Mouse (Mus musculus): ENCODE results near the gene Map3k6.

Map3k6 gene

DNA sequence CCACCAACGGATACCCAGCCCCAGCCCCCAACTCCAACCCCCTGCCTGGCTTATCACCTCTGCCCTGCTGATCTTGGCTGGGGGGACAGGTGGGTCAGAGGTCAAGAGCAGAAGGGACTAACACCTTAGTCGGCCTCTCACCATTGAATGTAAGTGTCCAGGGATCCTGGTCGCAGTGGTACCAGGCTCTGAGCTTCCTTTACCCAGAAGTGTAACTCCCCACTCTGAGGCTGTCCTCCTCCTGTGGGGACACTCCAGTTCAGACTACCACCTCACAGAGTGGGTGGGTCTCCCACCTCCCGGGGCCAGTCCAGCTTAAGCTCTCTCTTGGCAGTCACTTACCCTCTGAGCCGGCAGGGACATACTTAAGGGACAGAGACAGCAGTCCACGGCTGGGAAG lies 14.8 kb downstream of the Map3k6 start:
- no peak for DNase-seq

DNA sequence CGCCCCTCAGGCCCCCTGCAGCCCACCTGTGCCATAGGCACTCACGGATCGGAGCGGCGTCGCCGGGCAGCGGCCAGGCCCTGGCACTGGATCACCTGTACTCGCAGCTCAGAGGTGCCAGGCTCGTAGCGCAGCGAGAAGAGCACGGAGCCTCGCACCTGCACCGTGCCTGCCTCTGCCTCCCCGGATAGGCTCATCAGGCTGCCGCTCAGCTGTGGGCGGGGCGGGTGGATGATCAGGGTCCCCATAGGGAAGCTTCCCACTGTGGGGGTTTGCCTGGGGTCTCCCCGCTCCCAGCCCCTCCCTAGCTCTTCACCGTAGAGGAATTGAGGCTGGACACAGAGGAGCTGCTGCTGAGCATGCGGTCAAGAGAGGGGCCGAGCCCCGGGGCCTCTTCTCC lies 16.2 kb downstream of the Map3k6 start:
- DNase-seq, result no peak

GRCm38 (mm10) chr4:133257230-133257629 lies 16.6 kb downstream of the Map3k6 start:
- no peak for DNase-seq

DNA sequence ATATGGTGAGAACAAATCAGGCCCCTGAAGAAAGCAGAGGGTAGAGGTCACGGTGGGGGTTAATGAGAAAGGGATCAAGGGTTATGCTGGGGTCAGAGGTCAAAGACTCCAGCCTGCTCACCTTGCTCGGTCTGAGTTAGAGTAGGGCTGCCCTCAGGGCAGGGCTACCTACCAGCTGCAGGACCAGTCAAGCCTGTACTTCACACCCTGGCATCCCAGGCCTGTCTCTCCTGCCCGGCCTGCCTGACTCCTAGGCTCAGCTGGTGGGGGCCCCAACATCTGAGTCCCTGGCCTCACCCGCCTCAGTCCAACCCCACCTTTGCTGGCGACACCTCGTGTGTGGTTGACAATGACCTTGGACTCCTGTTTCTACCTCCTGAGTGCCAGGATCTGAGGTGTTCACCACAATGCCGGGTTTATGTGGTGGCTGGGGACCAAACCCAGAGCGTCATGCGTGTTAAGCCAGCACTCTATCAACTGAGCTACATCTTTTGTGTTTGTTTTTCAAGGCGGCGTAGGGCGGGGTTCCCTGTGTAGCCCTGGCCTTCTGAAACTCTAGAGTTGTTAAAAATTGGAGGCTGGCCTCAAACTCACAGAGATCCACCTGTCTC lies 17.3 kb downstream of the Map3k6 start:
- DNase-seq, result no peak

GRCm38 (mm10) chr4:133261641-133262374 lies 21.2 kb downstream of the Map3k6 start:
- peak; percentile 75 for DNase-seq

DNA sequence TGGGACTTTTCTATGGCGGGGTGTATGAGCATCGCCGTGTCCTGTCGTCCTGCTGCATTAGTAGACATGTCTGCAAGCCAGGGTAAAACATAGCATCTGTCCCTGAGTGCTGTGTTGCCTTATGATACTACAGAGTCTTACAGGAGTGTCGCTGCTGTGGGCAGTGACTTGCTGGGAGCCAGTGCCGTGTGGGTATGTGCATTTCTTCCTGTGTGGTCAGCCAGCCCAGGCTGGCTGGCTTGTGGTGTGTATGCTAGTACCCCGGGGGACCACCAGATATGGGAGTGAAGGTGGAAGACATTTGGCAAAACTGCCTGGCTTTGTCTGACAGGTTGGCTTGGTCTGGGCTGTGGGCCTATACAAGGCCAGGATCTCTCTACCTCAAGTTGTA lies 21.8 kb downstream of the Map3k6 start:
- no peak for DNase-seq

DNA sequence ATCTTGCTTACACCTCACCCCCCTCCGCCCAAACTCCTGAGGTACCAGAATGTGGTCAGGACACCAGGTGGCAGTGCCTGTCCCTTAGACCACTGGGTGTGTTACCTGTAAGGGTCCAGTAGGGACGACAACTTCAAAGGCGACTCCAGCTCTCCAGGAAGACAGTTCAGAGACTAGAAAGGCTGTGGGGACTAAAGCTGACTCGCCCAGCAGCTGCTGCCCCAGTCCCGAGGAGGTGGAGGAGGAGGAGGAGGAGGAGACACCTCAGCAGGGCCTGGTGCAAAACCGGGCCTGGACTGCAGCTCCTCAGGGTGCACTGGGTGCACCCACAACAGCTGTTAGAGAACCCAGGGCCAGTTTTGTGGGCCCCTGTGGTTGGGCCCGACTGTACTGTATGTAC lies 22.3 kb downstream of the Map3k6 start, which contains the start of gene Sytl1:
Gene Sytl1, minus strand, starts transcription at position 232 of the 400 bp plus-strand sequence.
- peak; percentile 67 for DNase-seq

- no peak for DNase-seq
Measured at GRCm38 (mm10) chr4:133263756-133264155, 23.1 kb downstream of the Map3k6 start.

GRCm38 (mm10) chr4:133264559-133264958 lies 23.9 kb downstream of the Map3k6 start:
- no peak for DNase-seq

- DNase-seq, result no peak
Measured at GRCm38 (mm10) chr4:133265297-133265696, 24.7 kb downstream of the Map3k6 start.

GRCm38 (mm10) chr4:133265759-133266158 lies 25.1 kb downstream of the Map3k6 start:
- DNase-seq, result no peak

- DNase-seq, result no peak
Measured at GRCm38 (mm10) chr4:133266248-133266880, 25.7 kb downstream of the Map3k6 start.

- no peak for DNase-seq
Measured at GRCm38 (mm10) chr4:133268931-133269330, 28.3 kb downstream of the Map3k6 start.

- DNase-seq, result no peak
Measured at GRCm38 (mm10) chr4:133269596-133269995, 29.0 kb downstream of the Map3k6 start.

DNA sequence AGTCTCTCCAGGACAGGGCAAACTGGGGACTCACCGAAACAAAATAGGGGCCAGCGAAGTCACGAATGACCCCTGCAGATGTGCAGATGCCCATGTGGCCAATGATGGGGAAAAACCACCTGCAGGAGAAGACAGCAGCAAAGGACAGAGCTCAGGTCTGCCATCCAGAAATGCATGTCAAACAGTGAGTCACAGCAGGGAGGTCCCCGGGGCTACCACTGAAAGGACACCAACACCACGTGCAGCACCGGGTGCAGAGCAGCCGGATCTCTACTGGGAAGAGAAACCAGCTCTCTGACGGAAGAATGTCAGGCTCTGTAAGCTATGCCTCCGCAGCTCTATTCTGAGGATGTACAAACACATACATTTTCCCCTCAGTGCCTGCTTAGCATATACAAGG lies 30.3 kb downstream of the Map3k6 start:
- no peak for DNase-seq

- DNase-seq, result peak; percentile 95
Measured at GRCm38 (mm10) chr4:133277104-133278026, 36.7 kb downstream of the Map3k6 start, which contains the start of gene Tmem222. Gene Tmem222, minus strand, starts transcription at chr4:133277792.

DNA sequence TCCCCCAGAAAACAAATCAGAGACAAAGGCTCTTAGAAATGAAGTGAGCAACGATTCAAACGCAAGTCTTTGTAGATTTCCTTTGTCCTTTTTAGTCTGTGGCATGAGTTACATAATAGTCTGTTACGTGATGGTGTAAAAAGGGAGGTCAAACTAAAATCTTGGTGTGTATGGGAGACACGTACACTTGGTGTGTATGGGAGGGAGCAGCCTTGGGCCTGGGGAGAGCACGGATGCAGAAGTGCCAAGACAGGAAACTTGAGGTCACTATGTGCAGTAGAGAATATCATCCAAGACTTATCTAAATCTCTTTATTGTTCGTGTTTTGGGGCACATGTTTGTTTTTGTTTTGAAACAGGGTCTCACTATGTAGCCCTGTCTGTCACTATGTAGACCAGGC lies 37.4 kb downstream of the Map3k6 start:
- DNase-seq, result no peak

DNA sequence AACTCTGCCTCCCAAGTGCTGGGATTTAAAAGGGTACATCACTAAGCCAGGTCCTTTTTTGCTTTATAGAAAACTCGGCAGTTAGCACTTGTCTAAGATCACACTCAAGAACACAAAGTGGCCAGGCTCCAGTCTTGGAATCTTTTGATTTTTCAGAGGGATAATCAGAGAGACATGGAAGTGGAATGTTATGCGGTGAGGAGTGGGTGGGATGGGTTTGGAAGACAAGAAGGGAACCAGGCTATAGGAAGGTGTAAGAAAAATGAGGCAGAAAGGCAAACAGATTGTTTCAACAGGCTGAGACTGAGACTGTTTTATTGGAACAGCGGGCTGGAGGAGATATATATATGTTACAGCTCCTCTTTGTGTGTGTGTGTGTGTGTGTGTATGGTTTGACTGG lies 37.9 kb downstream of the Map3k6 start:
- no peak for DNase-seq

GRCm38 (mm10) chr4:133281513-133281912 lies 40.9 kb downstream of the Map3k6 start:
- no peak for DNase-seq

DNA sequence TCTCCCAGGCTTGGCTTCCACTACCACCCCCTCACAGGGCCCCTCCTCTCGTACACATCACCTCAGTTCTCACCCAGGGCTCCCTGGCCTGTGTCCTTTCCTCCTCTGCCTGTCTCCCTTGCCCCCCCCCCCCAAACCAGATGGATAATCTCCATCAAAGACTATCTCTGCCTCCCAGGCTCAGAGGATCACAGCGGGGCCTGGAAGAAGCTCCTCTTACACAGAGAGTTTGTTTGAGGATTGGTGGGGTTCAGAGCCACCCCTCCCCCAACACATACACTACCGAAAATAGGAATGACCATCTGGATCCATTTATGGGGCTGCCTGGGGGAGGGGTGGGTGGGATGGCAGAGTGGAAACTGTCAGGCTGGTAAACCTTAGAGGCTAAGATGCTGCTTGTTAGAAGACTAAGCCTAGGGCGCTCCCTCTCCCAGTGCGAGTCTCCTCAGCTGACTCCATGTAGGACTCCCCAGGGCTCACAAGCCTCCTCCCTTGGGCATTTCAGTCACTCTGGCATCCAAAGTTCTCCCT lies 41.4 kb downstream of the Map3k6 start:
- no peak for DNase-seq

DNA sequence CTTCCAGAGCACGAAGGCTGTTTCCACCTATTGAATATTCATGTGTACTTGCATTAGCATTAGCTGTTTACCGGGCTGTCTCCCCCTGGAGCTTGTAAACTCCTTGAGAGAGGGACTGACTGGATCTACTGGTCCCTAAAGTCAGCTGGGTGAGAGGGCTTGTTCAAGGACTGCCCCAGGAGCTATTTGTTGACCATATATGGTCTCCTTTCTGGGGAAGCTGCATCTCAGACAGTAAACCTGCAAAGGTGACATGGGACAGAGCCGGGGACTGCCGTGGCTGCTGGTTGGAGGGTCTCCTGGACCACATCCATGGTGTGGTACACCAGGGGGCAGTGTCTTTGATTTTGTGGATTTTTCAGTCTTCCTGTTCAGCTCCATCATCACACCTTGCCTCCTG lies 42.0 kb downstream of the Map3k6 start:
- no peak for DNase-seq

DNA sequence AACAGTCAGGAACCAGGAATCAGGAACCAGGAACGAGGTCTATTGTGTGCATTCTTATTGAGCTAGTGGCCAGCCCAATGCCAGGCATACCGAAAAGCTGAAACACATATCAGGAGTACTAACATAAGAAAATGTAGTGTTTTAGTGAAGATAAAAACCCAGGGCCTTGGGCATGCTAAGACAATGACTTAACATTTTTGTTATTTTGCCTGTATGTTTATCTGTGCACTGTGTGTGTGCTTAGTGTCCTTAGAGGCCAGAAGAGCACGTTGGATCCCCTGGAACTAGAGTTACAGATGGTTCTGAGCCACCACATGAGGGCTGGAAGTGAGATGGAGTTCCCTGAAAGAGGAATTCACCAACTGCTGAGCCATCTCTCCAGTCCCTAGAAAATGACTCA lies 44.7 kb downstream of the Map3k6 start:
- DNase-seq, result no peak

DNA sequence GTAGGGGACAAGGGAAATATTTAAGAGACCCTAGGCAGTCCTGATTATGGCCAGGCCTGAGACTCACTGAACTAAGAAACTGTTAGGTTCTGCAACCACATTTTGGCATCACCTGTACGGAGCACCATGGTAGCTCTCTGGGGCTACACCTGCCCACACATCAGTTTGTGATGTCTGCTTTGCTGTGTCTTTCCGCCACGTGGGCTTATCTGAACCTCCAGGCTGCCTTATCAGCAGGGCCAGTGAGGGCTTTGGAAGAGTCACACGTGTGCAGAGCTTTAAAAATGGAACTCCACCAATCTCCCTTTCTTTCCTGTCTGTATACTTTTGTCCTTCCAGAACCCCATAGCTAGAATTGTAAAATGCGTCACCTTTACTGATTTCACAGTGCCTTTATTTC lies 45.3 kb downstream of the Map3k6 start:
- DNase-seq, result no peak

All from thymus, postnatal 4 days (tissue).